Mouse (Mus musculus) forebrain, embryonic 16.5 days (tissue): ENCODE measurements around the gene Ubald1. TPM values are rescaled to one million over a fixed set of nuclear protein-coding genes. Genes with fewer than 3 reads are reported as not detected.

Experiments
- ATAC-seq: fragments of 200-750 bp; cut with Nextera tagmentation; 2 replicates; pipeline ENCODE4 v1.8.0; 2017; ENCODE audit warnings: mild to moderate bottlenecking, moderate library complexity
- H3K27ac ChIP-seq: fragments of 300-500 bp; sonication (generic); 2 replicates; pipeline ENCODE4 v1.5.1; 2014; ENCODE audit warnings: low read length, control low read depth
- H3K27me3 ChIP-seq: fragments of 300-500 bp; sonication (generic); replicated peaks from 2 replicates; pipeline ENCODE4 v1.6.1; 2014; ENCODE audit warnings: low read length; ENCODE audit not compliant: control insufficient read depth, insufficient read depth
- H3K36me3 ChIP-seq: fragments of 300-500 bp; sonication (generic); 2 replicates; pipeline ENCODE4 v1.6.1; 2014; ENCODE audit not compliant: control insufficient read depth, insufficient read depth
- H3K4me1 ChIP-seq: fragments of 300-500 bp; sonication (generic); replicated peaks from 2 replicates; pipeline ENCODE4 v1.6.1; 2014; ENCODE audit warnings: low read length; ENCODE audit not compliant: control insufficient read depth, insufficient read depth
- H3K4me2 ChIP-seq: fragments of 300-500 bp; sonication (generic); 2 replicates; pipeline ENCODE4 v1.6.1; 2014; ENCODE audit warnings: mild to moderate bottlenecking, low read length, control low read depth
- H3K4me3 ChIP-seq: fragments of 300-500 bp; sonication (generic); replicated peaks from 2 replicates; pipeline ENCODE4 v1.5.1; 2014; ENCODE audit warnings: mild to moderate bottlenecking, low read length, control low read depth
- H3K9ac ChIP-seq: fragments of 300-500 bp; sonication (generic); replicated peaks from 2 replicates; pipeline ENCODE4 v1.6.1; 2014; ENCODE audit warnings: low read depth, low read length, control low read depth
- H3K9me3 ChIP-seq: fragments of 300-500 bp; sonication (generic); 2 replicates; pipeline ENCODE4 v1.6.1; 2016; ENCODE audit warnings: low read length; ENCODE audit not compliant: control insufficient read depth
- WGBS: fragments of 180-500 bp; shearing (Covaris S2); extraction: QIAGEN DNeasy Blood & Tissue Kit; methylation state at CpG from one replicate; pipeline ENCODE4 v1.1.7; 2014; 5-methylcytosine and 5-hydroxymethylcytosine counted together
- polyA plus RNA-seq: library from polyadenylated mRNA; unstranded; fragments of >200 nt; fragmentation: Nextera tagmentation; extraction: Ambion mirVana; gene quantifications from 2 replicates; pipeline ENCODE4 v1.2.1, GENCODE M21; 2015

Gene Ubald1
- polyA plus RNA-seq, 1 experiment from 2014 or later = 51.8 TPM

GRCm38 (mm10) chr16:4903491-4904102 is 23.5 kb upstream of the Ubald1 start:
- H3K9me3 ChIP-seq = no peaks in the 10 kb centered on the region
- H3K4me1 ChIP-seq = no peaks in the 10 kb centered on the region
- no peak overlapping the region for H3K27ac ChIP-seq
- no peaks in the 10 kb centered on the region for H3K36me3 ChIP-seq
- 89% methylated on average over 6 of the region's 6 CpGs for WGBS
- no peak overlapping the region for H3K4me3 ChIP-seq
- no peak overlapping the region for H3K9ac ChIP-seq
- no peak overlapping the region for H3K4me2 ChIP-seq
- H3K27me3 ChIP-seq = no peaks in the 10 kb centered on the region
- no peak for ATAC-seq

GRCm38 (mm10) chr16:4902390-4902789 is 22.3 kb upstream of the Ubald1 start:
- Histone ChIP-seq H3K36me3 (no peaks in the 10 kb centered on the region), H3K4me2 (no peak overlapping the region), H3K4me3 (no peak overlapping the region), H3K27ac (no peak overlapping the region), H3K9ac (no peak overlapping the region), H3K9me3 (no peaks in the 10 kb centered on the region), H3K4me1 (no peaks in the 10 kb centered on the region), H3K27me3 (no peaks in the 10 kb centered on the region)
- 78% methylated on average over 2 of the region's 2 CpGs for WGBS
- ATAC-seq = no peak

- Histone ChIP-seq H3K4me2 (no peak overlapping the region), H3K27ac (no peak overlapping the region)
- WGBS = 62% methylated on average over 7 of the region's 7 CpGs
Measured at GRCm38 (mm10) chr16:4901167-4901566, 21.1 kb upstream of the Ubald1 start.

GRCm38 (mm10) chr16:4899711-4900110 is 19.6 kb upstream of the Ubald1 start:
- Histone ChIP-seq H3K9ac (no peak overlapping the region), H3K27ac (no peak overlapping the region), H3K36me3 (no peaks in the 10 kb centered on the region), H3K27me3 (no peaks in the 10 kb centered on the region), H3K9me3 (no peaks in the 10 kb centered on the region), H3K4me1 (no peaks in the 10 kb centered on the region), H3K4me2 (no peak overlapping the region), H3K4me3 (no peak overlapping the region)
- WGBS = 68% methylated on average over 2 of the region's 2 CpGs
- no peak for ATAC-seq

More at GRCm38 (mm10) chr16:4901167-4901566, 21.1 kb upstream of the Ubald1 start:
- no peaks in the 10 kb centered on the region for H3K9me3 ChIP-seq
- H3K4me1 ChIP-seq = no peaks in the 10 kb centered on the region
- H3K9ac ChIP-seq = no peak overlapping the region
- H3K4me3 ChIP-seq = no peak overlapping the region
- H3K27me3 ChIP-seq = no peaks in the 10 kb centered on the region
- no peak for ATAC-seq
- no peaks in the 10 kb centered on the region for H3K36me3 ChIP-seq

- H3K27me3 ChIP-seq = no peaks in the 10 kb centered on the region
- H3K4me1 ChIP-seq = no peaks in the 10 kb centered on the region
- WGBS = 84% methylated on average over 6 of the region's 6 CpGs
- no peak for ATAC-seq
- H3K9ac ChIP-seq = no peak overlapping the region
- no peak overlapping the region for H3K4me2 ChIP-seq
- H3K9me3 ChIP-seq = no peaks in the 10 kb centered on the region
- no peak overlapping the region for H3K27ac ChIP-seq
- H3K4me3 ChIP-seq = no peak overlapping the region
- no peaks in the 10 kb centered on the region for H3K36me3 ChIP-seq
Measured at GRCm38 (mm10) chr16:4898881-4899280, 18.8 kb upstream of the Ubald1 start.

- no peaks in the 10 kb centered on the region for H3K27me3 ChIP-seq
- 53% methylated on average over 7 of the region's 7 CpGs for WGBS
- no peak overlapping the region for H3K4me2 ChIP-seq
- H3K4me1 ChIP-seq = no peaks in the 10 kb centered on the region
- H3K9ac ChIP-seq = no peak overlapping the region
- no peak overlapping the region for H3K27ac ChIP-seq
- ATAC-seq = no peak
- H3K4me3 ChIP-seq = no peak overlapping the region
- H3K36me3 ChIP-seq = no peaks in the 10 kb centered on the region
- no peaks in the 10 kb centered on the region for H3K9me3 ChIP-seq
Measured at GRCm38 (mm10) chr16:4897146-4897730, 17.1 kb upstream of the Ubald1 start.

- H3K27me3 ChIP-seq = no peaks in the 10 kb centered on the region
- no peak overlapping the region for H3K27ac ChIP-seq
- 75% methylated on average over 5 of the region's 5 CpGs for WGBS
- no peaks in the 10 kb centered on the region for H3K36me3 ChIP-seq
- H3K4me3 ChIP-seq = no peak overlapping the region
- no peak overlapping the region for H3K4me2 ChIP-seq
- H3K4me1 ChIP-seq = no peaks in the 10 kb centered on the region
- no peak for ATAC-seq
- H3K9me3 ChIP-seq = no peaks in the 10 kb centered on the region
- no peak overlapping the region for H3K9ac ChIP-seq
Measured at GRCm38 (mm10) chr16:4896249-4897027, 16.3 kb upstream of the Ubald1 start.

GRCm38 (mm10) chr16:4894201-4894908 is 14.2 kb upstream of the Ubald1 start:
- 90% methylated on average over 7 of the region's 7 CpGs for WGBS
- no peak overlapping the region for H3K4me3 ChIP-seq
- no peak overlapping the region for H3K27ac ChIP-seq
- no peaks in the 10 kb centered on the region for H3K36me3 ChIP-seq
- 0 out of 2 replicates have a peak, but pooled peaks cover 2% of the 10 kb centered on the region for H3K4me1 ChIP-seq
- H3K9ac ChIP-seq = no peak overlapping the region
- no peak for ATAC-seq
- no peaks in the 10 kb centered on the region for H3K27me3 ChIP-seq
- no peaks in the 10 kb centered on the region for H3K9me3 ChIP-seq
- no peak overlapping the region for H3K4me2 ChIP-seq

- 77% methylated on average over 6 of the region's 6 CpGs for WGBS
- Histone ChIP-seq H3K9me3 (no peaks in the 10 kb centered on the region), H3K9ac (no peak overlapping the region), H3K36me3 (no peaks in the 10 kb centered on the region), H3K4me2 (no peak overlapping the region), H3K4me3 (no peak overlapping the region), H3K27me3 (no peaks in the 10 kb centered on the region), H3K27ac (no peak overlapping the region), H3K4me1 (peaks cover 14% of the 10 kb centered on the region)
- no peak for ATAC-seq
Measured at GRCm38 (mm10) chr16:4892171-4892570, 12.1 kb upstream of the Ubald1 start.
